Mouse (Mus musculus) kidney, adult 2 months (tissue): ENCODE measurements around the gene Cdc42ep4.

Source experiments
- CTCF ChIP-seq: fragments of 200-500 bp; conservative IDR thresholded peaks from 2 replicates; pipeline ENCODE4 v1.5.1; 2011; ENCODE audit warnings: low read depth, mild to moderate bottlenecking, control low read depth, low read length, moderate library complexity, mixed read lengths; ENCODE audit not compliant: insufficient read depth, insufficient read length
- POLR2A ChIP-seq: fragments of 200-500 bp; IDR thresholded peaks from one replicate; pipeline ENCODE4 v1.6.1; 2011; ENCODE audit warnings: low read depth, low read length, control low read depth

- TF ChIP-seq CTCF = no peak
- TF ChIP-seq POLR2A = no peak
Measured at GRCm38 (mm10) chr11:113789101-113789500, 37.4 kb upstream of the Cdc42ep4 start.
